Mouse (Mus musculus): ENCODE data around the gene Atp2a2.

- no peak for TF ChIP-seq CTCF (IDR thresholded peaks at IDR 0.05; ENCODE audit: low read depth, low read length)
- TF ChIP-seq GATA1 (IDR thresholded peaks at IDR 0.05; ENCODE audit: borderline replicate concordance, low read length) = no peak
These were observed 54.2 kb downstream of the Atp2a2 start for GRCm38 (mm10) chr5:122447857-122448256.
